Mouse (Mus musculus): ENCODE data around the gene Dlg2.

Dlg2 gene

GRCm38 (mm10) chr7:92460578-92460977, 1984.1 kb downstream of the Dlg2 start:
- no peak for DNase-seq (ENCODE audit: low read depth)

DNA sequence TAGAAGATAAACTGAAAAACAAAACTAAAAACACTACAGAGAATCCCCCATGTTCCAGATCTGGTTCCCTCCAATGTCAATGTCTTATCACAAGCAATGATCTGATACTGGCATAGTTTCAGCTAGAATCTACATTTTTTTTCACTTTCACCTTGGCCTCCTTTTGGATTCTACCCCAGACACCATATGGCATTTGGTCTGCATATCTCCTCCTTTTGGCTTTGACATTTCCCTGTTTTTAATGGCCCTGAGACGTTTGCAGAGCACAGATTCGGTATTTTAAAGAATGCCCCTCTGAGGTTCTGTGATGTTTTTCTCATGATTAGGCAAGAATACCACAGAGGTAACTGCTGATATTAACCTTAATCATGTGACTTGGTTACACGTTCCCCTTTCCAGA, 1984.8 kb downstream of the Dlg2 start:
- no peak for DNase-seq (ENCODE audit: low read depth)

DNA sequence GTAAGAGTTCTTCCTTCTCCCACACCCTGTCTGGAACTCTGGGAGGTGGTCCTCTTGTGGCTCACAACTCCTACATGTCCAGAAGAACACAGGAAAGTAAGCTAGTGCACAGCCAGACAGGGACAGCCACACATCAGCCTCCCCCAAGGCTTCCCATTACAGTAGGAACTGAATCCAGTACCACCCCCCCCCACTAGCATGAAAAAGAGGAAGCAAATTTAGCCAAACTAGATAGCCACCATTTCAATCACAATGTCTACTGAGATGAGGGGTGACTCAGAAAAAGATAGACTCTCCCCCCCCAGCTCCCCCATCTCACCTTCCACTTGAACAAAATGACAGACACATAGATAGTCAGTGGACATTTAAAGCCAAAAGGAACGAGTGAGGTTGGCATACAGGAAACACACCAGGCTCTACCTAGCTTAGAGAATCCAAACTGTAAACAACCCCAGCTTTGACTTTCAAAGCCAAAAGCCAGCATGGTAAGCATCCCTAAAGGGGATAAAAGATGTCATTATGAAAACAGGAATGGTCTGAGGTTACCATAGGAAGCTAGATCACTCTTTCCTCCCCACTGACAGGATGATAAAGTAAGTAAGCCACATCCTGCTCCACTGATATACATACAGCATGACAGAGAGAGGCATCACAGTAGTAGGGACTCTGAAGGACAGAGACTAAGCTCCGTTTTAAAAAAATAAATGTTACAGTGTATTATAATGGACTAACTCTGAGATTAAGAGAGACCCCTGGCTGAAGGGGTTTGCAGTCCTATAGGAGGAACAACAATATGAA, 1986.8 kb downstream of the Dlg2 start:
- no peak for DNase-seq (ENCODE audit: low read depth)

- no peak for DNase-seq (ENCODE audit: low read depth)
These were observed 1987.8 kb downstream of the Dlg2 start for GRCm38 (mm10) chr7:92464290-92464689.

DNA sequence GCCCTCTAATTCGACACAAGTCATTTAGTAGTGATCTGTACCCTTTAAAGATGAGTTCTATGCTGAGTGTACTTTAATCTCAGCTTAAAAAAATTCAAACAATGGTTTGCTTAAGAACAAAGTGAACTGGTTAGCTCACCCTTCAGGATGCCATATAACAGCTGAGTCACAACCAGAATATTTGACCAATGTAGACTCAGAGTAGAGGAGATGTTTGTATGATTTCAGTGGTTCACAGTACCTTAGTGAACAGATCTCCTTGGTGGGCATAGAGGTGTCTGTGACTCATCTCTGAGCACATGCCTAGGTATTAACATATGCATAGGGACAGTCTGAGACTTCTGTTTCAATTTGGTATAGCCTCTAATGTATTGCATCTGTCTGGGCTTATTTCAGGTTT, 2002.7 kb downstream of the Dlg2 start:
- no peak for DNase-seq (ENCODE audit: low read depth)

GRCm38 (mm10) chr7:92479748-92480147, 2003.3 kb downstream of the Dlg2 start:
- DNase-seq (ENCODE audit: low read depth), result no peak

DNA sequence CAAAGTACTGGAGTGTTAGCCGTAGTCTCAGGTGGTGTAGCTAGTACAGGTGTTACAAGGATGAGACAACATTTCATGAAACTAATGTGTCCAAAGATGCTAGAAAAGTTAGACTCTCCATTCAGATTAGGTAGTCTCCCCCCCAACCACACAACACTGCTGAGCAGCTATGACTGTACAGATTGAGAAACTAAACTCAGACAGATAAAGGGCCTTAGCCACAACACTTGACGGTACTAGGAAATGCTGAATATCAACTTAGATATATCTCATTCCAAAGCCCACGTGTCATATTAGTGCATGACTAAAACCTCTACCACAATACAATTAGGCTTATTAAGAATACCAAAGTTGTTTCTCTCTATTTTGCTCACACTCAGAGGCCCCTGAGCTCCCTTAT, 2006.9 kb downstream of the Dlg2 start:
- DNase-seq (ENCODE audit: low read depth), result no peak

DNA sequence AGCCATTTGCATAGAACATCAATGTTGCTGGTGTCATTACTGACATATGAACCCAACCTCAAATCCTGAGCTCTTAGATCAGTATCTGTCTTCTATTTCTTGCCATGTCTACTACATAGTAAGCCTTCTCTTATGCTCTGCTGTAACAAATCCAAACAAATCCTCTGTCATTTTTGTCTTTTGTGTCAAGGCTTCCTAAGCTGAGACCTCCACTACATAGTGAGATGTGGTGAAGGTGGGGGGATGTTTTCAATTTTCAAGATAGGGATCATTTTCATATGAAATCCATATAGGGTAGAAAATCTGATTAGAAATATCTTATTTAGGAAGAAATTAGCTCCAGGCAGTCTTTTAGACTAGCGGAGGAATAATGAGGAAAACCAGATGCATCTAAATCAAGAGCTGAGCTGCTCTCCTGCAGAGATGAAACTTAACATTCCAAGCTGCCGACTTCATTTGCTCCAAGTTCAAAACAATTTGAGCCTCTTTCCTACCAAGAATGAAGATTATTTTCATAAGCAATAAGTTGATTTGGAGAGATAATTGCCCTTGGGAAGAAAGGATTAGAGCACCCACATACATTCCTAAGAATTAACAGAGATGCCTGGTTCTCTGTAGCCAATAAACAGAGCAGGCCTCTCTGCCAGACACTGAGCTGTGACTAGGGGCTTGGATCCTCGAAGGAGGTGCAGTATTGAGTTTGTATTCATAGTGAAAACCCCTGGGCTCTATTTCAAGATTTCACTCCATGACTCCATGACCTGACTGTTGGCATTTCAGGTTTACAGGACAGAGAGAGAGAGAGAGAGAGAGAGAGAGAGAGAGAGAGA, 2009.6 kb downstream of the Dlg2 start:
- DNase-seq (ENCODE audit: low read depth), result no peak

GRCm38 (mm10) chr7:92486878-92487277, 2010.4 kb downstream of the Dlg2 start:
- DNase-seq (ENCODE audit: low read depth), result no peak

DNA sequence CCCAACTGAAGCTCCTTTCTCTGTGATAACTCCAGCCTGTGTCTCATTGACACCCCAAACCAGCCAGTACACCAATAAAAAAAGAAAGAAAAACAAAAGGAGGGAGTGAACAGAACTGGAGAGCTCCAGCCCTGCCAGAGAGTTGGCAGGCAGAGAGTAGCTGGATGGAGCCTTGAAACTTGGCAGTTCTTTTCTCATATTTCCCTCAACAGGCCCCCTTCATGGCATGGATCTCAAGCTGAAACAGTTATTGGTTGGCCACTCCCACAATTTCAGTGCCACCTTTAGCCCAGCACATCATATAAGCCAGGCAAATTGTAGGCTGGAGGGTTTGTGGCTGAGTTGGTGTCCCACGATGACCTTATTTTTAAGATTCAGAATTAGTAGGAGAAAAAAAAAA, 2015.8 kb downstream of the Dlg2 start:
- no peak for DNase-seq (ENCODE audit: low read depth)

- no peak for DNase-seq (ENCODE audit: low read depth)
These were observed 2017.0 kb downstream of the Dlg2 start for GRCm38 (mm10) chr7:92493521-92493920.
